Comparison of ENCODE assay signal across 14 mouse cellular contexts in the genomic region with DNA sequence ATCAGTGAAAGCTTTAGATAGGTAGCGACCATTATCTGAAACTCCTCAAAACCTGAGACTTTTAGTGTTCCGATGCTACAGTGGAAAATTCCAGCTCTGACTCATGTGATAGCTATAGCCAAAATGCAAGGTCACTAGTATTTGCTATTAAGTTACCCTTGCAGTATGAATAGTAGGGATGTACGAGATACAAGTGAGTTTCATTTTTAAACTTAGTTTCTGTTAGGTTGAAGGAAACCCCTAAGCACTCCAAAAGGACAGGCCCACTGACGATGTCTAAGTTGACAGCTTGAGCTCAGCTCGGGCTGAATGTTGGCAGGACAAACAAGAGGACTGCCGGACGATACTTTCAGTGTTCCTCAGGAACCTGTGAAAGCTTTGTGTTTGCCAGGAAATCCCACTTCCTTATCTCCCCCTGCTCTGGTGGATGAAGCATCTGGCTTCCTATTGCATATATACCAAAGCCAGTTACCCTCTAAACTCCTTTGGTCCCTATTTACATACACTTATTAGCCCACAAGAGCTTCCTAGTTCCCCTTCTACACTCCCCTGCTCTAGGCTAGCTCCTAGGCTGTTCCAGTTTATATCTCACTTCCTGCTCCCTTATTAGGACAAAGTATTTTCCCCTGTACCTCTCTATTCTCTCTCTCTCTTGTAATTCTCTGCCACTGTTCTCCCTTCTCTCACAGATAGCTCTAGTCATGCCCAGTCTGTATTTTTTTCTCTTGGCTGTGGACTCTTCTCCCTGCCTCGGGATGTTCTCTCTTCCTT. TPM values are rescaled to one million over a fixed set of nuclear protein-coding genes. Genes with fewer than 3 reads are reported as not detected.
DNase-seq lines count a peak whose midpoint lies in the region; ATAC-seq and TF ChIP-seq lines count a peak whose summit lies in the region.
"Had no signal": no experiment of that assay in that cellular context is flagged by ENCODE, and none has a peak within 500 bp of the region (broad histone marks: within the 10 kb centered on the region; RNA-seq: fewer than 3 reads in every experiment).

No protein-coding gene starts in this region.

- 0 out of 2 replicates have a peak overlapping the region, but pooled peaks have one; percentile 6 for H3K4me2 ChIP-seq in liver, embryonic 13.5 days
- no peak overlapping the region for H3K4me2 ChIP-seq in midbrain, embryonic 15.5 days

- H3K4me1 ChIP-seq in testis, adult 2 months (ENCODE audit: control insufficient read depth, insufficient read depth, low read length) = no peaks in the 10 kb centered on the region
- H3K4me1 ChIP-seq in liver, embryonic 13.5 days (replicated peaks) = no peaks in the 10 kb centered on the region
- H3K4me1 ChIP-seq in midbrain, embryonic 15.5 days = no peaks in the 10 kb centered on the region
- H3K4me1 ChIP-seq: midbrain, embryonic 10.5 days had no signal

- no peaks in the 10 kb centered on the region for H3K9me3 ChIP-seq in liver, embryonic 13.5 days (replicated peaks)
- H3K9me3 ChIP-seq in midbrain, embryonic 15.5 days = no peaks in the 10 kb centered on the region
- H3K9me3 ChIP-seq: midbrain, embryonic 10.5 days had no signal

- DNase-seq in adrenal gland, postnatal 36 days = peak; percentile 19 to 33
- no peak for DNase-seq in adrenal gland, postnatal 25 days
- DNase-seq in testis, postnatal 14 days (ENCODE audit: low spot score) = no peak
- no peak for DNase-seq in liver, embryonic 13.5 days
- no peak for DNase-seq in kidney, adult 8-10 months
- no peak for DNase-seq in left cerebral cortex, adult 11 months (ENCODE audit: low spot score)
- DNase-seq: cerebellum, adult 2 months had no signal

- H3K36me3 ChIP-seq in testis, adult 2 months (ENCODE audit: control insufficient read depth, insufficient read depth, low read length) = no peaks in the 10 kb centered on the region
- no peaks in the 10 kb centered on the region for H3K36me3 ChIP-seq in liver, embryonic 13.5 days
- H3K36me3 ChIP-seq in midbrain, embryonic 15.5 days (replicated peaks) = no peaks in the 10 kb centered on the region
- H3K36me3 ChIP-seq: midbrain, embryonic 10.5 days had no signal

- no peak overlapping the region for H3K9ac ChIP-seq in liver, embryonic 13.5 days
- H3K9ac ChIP-seq in midbrain, embryonic 15.5 days = no peak overlapping the region

- H3K27me3 ChIP-seq in testis, adult 2 months (ENCODE audit: control insufficient read depth, insufficient read depth, low read length) = no peaks in the 10 kb centered on the region
- H3K27me3 ChIP-seq in liver, embryonic 13.5 days = no peaks in the 10 kb centered on the region
- no peaks in the 10 kb centered on the region for H3K27me3 ChIP-seq in midbrain, embryonic 15.5 days (replicated peaks)

- ATAC-seq in liver, embryonic 13.5 days (ENCODE audit: low read depth) = no peak
- ATAC-seq in midbrain, embryonic 15.5 days (replicated peaks) = no peak
- ATAC-seq: activated CD4-positive, CD25-positive, alpha-beta regulatory T cell, adult 4 months; intestine, postnatal 0 days had no signal

- H3K4me3 ChIP-seq in testis, adult 2 months (ENCODE audit: control insufficient read depth, low read depth, low read length) = no peak overlapping the region
- H3K4me3 ChIP-seq in liver, embryonic 13.5 days (replicated peaks) = no peak overlapping the region
- no peak overlapping the region for H3K4me3 ChIP-seq in midbrain, embryonic 15.5 days
- H3K4me3 ChIP-seq: midbrain, embryonic 10.5 days had no signal

- TF ChIP-seq POLR2A in testis, adult 2 months (IDR thresholded peaks at IDR 0.05; ENCODE audit: control insufficient read depth, low read depth, low read length) = no peak

- WGBS in liver, embryonic 13.5 days (ENCODE audit: insufficient replicate concordance) = 27% methylated on average over 8 of the region's 8 CpGs
- 74% methylated on average over 8 of the region's 8 CpGs for WGBS in midbrain, embryonic 15.5 days

- peak overlapping the region; percentile 37; the same call in 1 of the 2 replicates for H3K27ac ChIP-seq in testis, adult 2 months (ENCODE audit: control insufficient read depth, insufficient read depth, low read depth, low read length)
- H3K27ac ChIP-seq in liver, embryonic 13.5 days = no peak overlapping the region
- H3K27ac ChIP-seq in midbrain, embryonic 15.5 days = no peak overlapping the region
- H3K27ac ChIP-seq: midbrain, embryonic 10.5 days had no signal

- TF ChIP-seq CTCF in testis, adult 2 months (IDR thresholded peaks at IDR 0.05; ENCODE audit: control insufficient read depth, insufficient read depth, insufficient replicate concordance, low read depth, low read length) = no peak

RNA-seq across cellular contexts. Expression of a gene that starts 8.0 kb away (rescaled TPM):
- total RNA-seq in adrenal gland, postnatal 36 days (2021) = 1 to 10 TPM in 1 of 2 experiments, not detected in 1; 1.7 TPM
- 1.2 TPM in 1 of 2 replicates, not detected in the other for total RNA-seq in adrenal gland, postnatal 25 days (2021)
- 21.7 and 25.8 TPM in 2 replicates for polyA plus RNA-seq in testis, adult 2 months (2012; rRNA removed)
- not detected in 2 replicates for polyA plus RNA-seq in liver, embryonic 13.5 days (2015; fragmentation: Nextera tagmentation; extraction: Ambion mirVana)
- polyA plus RNA-seq in midbrain, embryonic 15.5 days (2015; fragmentation: Nextera tagmentation; extraction: Ambion mirVana) = not detected in 2 replicates
- total RNA-seq: layer of hippocampus, postnatal 25 days; neutrophil, adult 5-6 weeks had no signal
- polyA plus RNA-seq: activated CD4-positive, CD25-positive, alpha-beta regulatory T cell, adult 4 months; cerebellum, adult 2 months; intestine, postnatal 0 days; midbrain, embryonic 10.5 days had no signal

RNA-seq across cellular contexts. Expression of a gene that starts 18.7 kb away (rescaled TPM):
- 100 to 1,000 TPM; 740 to 871 TPM for total RNA-seq in adrenal gland, postnatal 36 days (2021)
- 728 and 742 TPM in 2 replicates for total RNA-seq in adrenal gland, postnatal 25 days (2021)
- polyA plus RNA-seq in testis, adult 2 months (2012; rRNA removed) = 442 and 443 TPM in 2 replicates
- polyA plus RNA-seq in liver, embryonic 13.5 days (2015; fragmentation: Nextera tagmentation; extraction: Ambion mirVana) = 128 and 144 TPM in 2 replicates
- polyA plus RNA-seq in midbrain, embryonic 15.5 days (2015; fragmentation: Nextera tagmentation; extraction: Ambion mirVana) = 514 and 563 TPM in 2 replicates

RNA-seq across cellular contexts. Expression of a gene that starts 21.9 kb away (rescaled TPM):
- not detected for total RNA-seq in adrenal gland, postnatal 36 days (2021)
- not detected in 2 replicates for total RNA-seq in adrenal gland, postnatal 25 days (2021)
- polyA plus RNA-seq in testis, adult 2 months (2012; rRNA removed) = 176 and 342 TPM in 2 replicates
- 0.28 and 0.40 TPM in 2 replicates for polyA plus RNA-seq in liver, embryonic 13.5 days (2015; fragmentation: Nextera tagmentation; extraction: Ambion mirVana)
- polyA plus RNA-seq in midbrain, embryonic 15.5 days (2015; fragmentation: Nextera tagmentation; extraction: Ambion mirVana) = not detected in 2 replicates
- total RNA-seq: layer of hippocampus, postnatal 25 days; neutrophil, adult 5-6 weeks had no signal
- polyA plus RNA-seq: activated CD4-positive, CD25-positive, alpha-beta regulatory T cell, adult 4 months; cerebellum, adult 2 months; intestine, postnatal 0 days; midbrain, embryonic 10.5 days had no signal

RNA-seq across cellular contexts. Expression of a gene that starts 36.9 kb away (rescaled TPM):
- not detected for total RNA-seq in adrenal gland, postnatal 36 days (2021)
- 0.58 TPM in 1 of 2 replicates, not detected in the other for total RNA-seq in adrenal gland, postnatal 25 days (2021)
- polyA plus RNA-seq in testis, adult 2 months (2012; rRNA removed) = 83.9 and 104 TPM in 2 replicates
- polyA plus RNA-seq in liver, embryonic 13.5 days (2015; fragmentation: Nextera tagmentation; extraction: Ambion mirVana) = not detected in 2 replicates
- polyA plus RNA-seq in midbrain, embryonic 15.5 days (2015; fragmentation: Nextera tagmentation; extraction: Ambion mirVana) = not detected in 2 replicates
- total RNA-seq: layer of hippocampus, postnatal 25 days; neutrophil, adult 5-6 weeks had no signal
- polyA plus RNA-seq: activated CD4-positive, CD25-positive, alpha-beta regulatory T cell, adult 4 months; cerebellum, adult 2 months; intestine, postnatal 0 days; midbrain, embryonic 10.5 days had no signal

RNA-seq across cellular contexts. Expression of a gene that starts 58.2 kb away (rescaled TPM):
- total RNA-seq in adrenal gland, postnatal 36 days (2021) = 100 to 1,000 TPM in 1 of 2 experiments, 1 to 10 TPM in 1; 4.2 to 134 TPM
- total RNA-seq in adrenal gland, postnatal 25 days (2021) = 172 and 207 TPM in 2 replicates
- polyA plus RNA-seq in testis, adult 2 months (2012; rRNA removed) = 227 and 310 TPM in 2 replicates
- not detected in 2 replicates for polyA plus RNA-seq in liver, embryonic 13.5 days (2015; fragmentation: Nextera tagmentation; extraction: Ambion mirVana)
- not detected in 2 replicates for polyA plus RNA-seq in midbrain, embryonic 15.5 days (2015; fragmentation: Nextera tagmentation; extraction: Ambion mirVana)
- total RNA-seq: neutrophil, adult 5-6 weeks had no signal
- polyA plus RNA-seq: activated CD4-positive, CD25-positive, alpha-beta regulatory T cell, adult 4 months; cerebellum, adult 2 months; intestine, postnatal 0 days; midbrain, embryonic 10.5 days had no signal

Comparison
In these comparisons a context has a peak if more than half of its experiments do, and no peak if none do; other contexts are left out.
1. DNase-seq: peak in adrenal gland, postnatal 36 days (2 of 2); none in adrenal gland, postnatal 25 days (single experiment), testis, postnatal 14 days (single experiment), liver, embryonic 13.5 days (single experiment), kidney, adult 8-10 months (0 of 2) and left cerebral cortex, adult 11 months (single experiment).
2. RNA of a gene that starts 8.0 kb away (polyA plus RNA-seq): 21.7 to 25.8 TPM in testis, adult 2 months; not detected in liver, embryonic 13.5 days and not detected in midbrain, embryonic 15.5 days; every median in the first group is over 10 times any median in the second.
3. RNA of a gene that starts 21.9 kb away (polyA plus RNA-seq): 176 to 342 TPM in testis, adult 2 months; 0.28 to 0.40 TPM in liver, embryonic 13.5 days and not detected in midbrain, embryonic 15.5 days; every median in the first group is over 100 times any median in the second.